Mouse (Mus musculus): ENCODE data around the gene Col5a3.

DNA sequence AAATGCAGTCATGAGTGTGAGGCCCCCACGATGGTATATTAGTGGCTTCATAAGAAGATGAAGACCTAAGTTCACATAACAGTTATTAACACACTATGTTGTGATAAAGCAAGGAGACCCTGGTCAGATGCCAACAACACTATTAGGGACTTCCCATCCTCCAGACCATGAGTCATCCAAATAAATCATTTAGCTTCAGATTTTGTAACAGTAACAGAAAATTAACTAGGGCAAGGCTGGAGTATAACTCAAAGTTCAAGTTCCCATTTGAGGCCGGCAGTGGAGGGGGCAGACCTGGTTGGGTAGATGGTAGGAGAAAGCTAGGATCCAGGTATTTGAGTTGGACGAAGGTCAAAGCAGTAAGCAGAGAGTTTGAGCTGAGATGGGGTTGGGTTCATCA, 33.6 kb downstream of the Col5a3 start:
- TF ChIP-seq USF1 (IDR thresholded peaks at IDR 0.05; ENCODE audit: low read depth) (no peak), SRF (IDR thresholded peaks at IDR 0.05; ENCODE audit: control insufficient read depth, insufficient read length, low read depth) (no peak), POLR2AphosphoS2 (IDR thresholded peaks at IDR 0.05; ENCODE audit: insufficient read length, low read depth) (no peak), CEBPB (IDR thresholded peaks at IDR 0.05; ENCODE audit: insufficient read depth, poor library complexity, severe bottlenecking) (no peak)

Data from myocyte (in vitro differentiated cells).